Mouse (Mus musculus) cerebellum, adult 11-12 months (tissue): ENCODE results near the gene Utp14b.
A peak's percentile ranks its signal among the peaks of the same experiment; 100 is the strongest.

Experiments
- DNase-seq: peaks from one replicate; pipeline ENCODE4 v3.0.0; 2022

Gene Utp14b

GRCm38 (mm10) chr1:78657671-78658440 lies at the start of gene Utp14b, which contains the start of gene Acsl3:
Gene Utp14b, plus strand, starts transcription at chr1:78658038.
Gene Acsl3, plus strand, starts transcription at chr1:78657825.
- peak; percentile 96 for DNase-seq

- no peak for DNase-seq
These were observed 48.5 kb upstream of the Utp14b start for GRCm38 (mm10) chr1:78609134-78609907.

GRCm38 (mm10) chr1:78611039-78611438 lies 46.8 kb upstream of the Utp14b start:
- DNase-seq, result no peak

GRCm38 (mm10) chr1:78612959-78613358 lies 44.9 kb upstream of the Utp14b start:
- no peak for DNase-seq

GRCm38 (mm10) chr1:78624352-78624751 lies 33.5 kb upstream of the Utp14b start:
- no peak for DNase-seq

- DNase-seq, result no peak
These were observed 23.4 kb upstream of the Utp14b start for GRCm38 (mm10) chr1:78634486-78634885.

GRCm38 (mm10) chr1:78640871-78641270 lies 17.0 kb upstream of the Utp14b start:
- DNase-seq, result no peak

- DNase-seq, result no peak
These were observed 16.0 kb upstream of the Utp14b start for GRCm38 (mm10) chr1:78641791-78642190.

GRCm38 (mm10) chr1:78642197-78642596 lies 15.6 kb upstream of the Utp14b start:
- no peak for DNase-seq

GRCm38 (mm10) chr1:78647317-78647885 lies 10.4 kb upstream of the Utp14b start:
- DNase-seq, result no peak

- DNase-seq, result no peak
These were observed 8.4 kb upstream of the Utp14b start for GRCm38 (mm10) chr1:78649269-78650061.

GRCm38 (mm10) chr1:78656472-78656871 lies 1.4 kb upstream of the Utp14b start:
- DNase-seq, result peak; percentile 32

- DNase-seq, result peak; percentile 10
These were observed 713 bp upstream of the Utp14b start for GRCm38 (mm10) chr1:78657021-78657629.

GRCm38 (mm10) chr1:78658441-78659269 lies 817 bp downstream of the Utp14b start:
- DNase-seq, result peak; percentile 12

GRCm38 (mm10) chr1:78659270-78659823 lies 1.5 kb downstream of the Utp14b start:
- no peak for DNase-seq

- no peak for DNase-seq
These were observed 6.5 kb downstream of the Utp14b start for GRCm38 (mm10) chr1:78664326-78664725.

GRCm38 (mm10) chr1:78665954-78666499 lies 8.2 kb downstream of the Utp14b start:
- DNase-seq, result no peak

GRCm38 (mm10) chr1:78666585-78666984 lies 8.7 kb downstream of the Utp14b start:
- no peak for DNase-seq

- no peak for DNase-seq
These were observed 24.5 kb downstream of the Utp14b start for GRCm38 (mm10) chr1:78682291-78682690.

GRCm38 (mm10) chr1:78684128-78684527 lies 26.3 kb downstream of the Utp14b start:
- no peak for DNase-seq

GRCm38 (mm10) chr1:78686872-78687271 lies 29.0 kb downstream of the Utp14b start:
- DNase-seq, result peak; percentile 12
